Comparison of ENCODE assay signal across 7 mouse cellular contexts in genomic region chr3:94658740-94659095, GRCm38 (mm10). TPM values are rescaled to one million over a fixed set of nuclear protein-coding genes. Genes with fewer than 3 reads are reported as not detected.
DNase-seq lines count a peak whose midpoint lies in the region; ATAC-seq and TF ChIP-seq lines count a peak whose summit lies in the region.
"Not testable (repeated sequence)": the region's sequence is repeated elsewhere in the genome, so short reads cannot be mapped to it uniquely, and the experiment has no call there.

TSS of gene Tuft1 (minus strand) at chr3:94658872.

- 0% methylated on average over 22 of the region's 33 CpGs for WGBS in forebrain, embryonic 12.5 days
- 0% methylated on average over 22 of the region's 33 CpGs for WGBS in heart, embryonic 15.5 days
- WGBS in kidney, embryonic 15.5 days = 0% methylated on average over 22 of the region's 33 CpGs
- 0% methylated on average over 16 of the region's 33 CpGs for WGBS in limb, embryonic 14.5 days
- WGBS in midbrain, embryonic 12.5 days = 0% methylated on average over 20 of the region's 33 CpGs

- not testable (repeated sequence) for H3K9me3 ChIP-seq in forebrain, embryonic 12.5 days; heart, embryonic 15.5 days (replicated peaks); kidney, embryonic 15.5 days (replicated peaks); limb, embryonic 14.5 days (ENCODE audit: control insufficient read depth, low read length); midbrain, embryonic 12.5 days

- not testable (repeated sequence) for H3K36me3 ChIP-seq in forebrain, embryonic 12.5 days (replicated peaks); heart, embryonic 15.5 days; kidney, embryonic 15.5 days; limb, embryonic 14.5 days (ENCODE audit: control insufficient read depth, insufficient read depth, low read length); midbrain, embryonic 12.5 days

- not testable (repeated sequence) for TF ChIP-seq POLR2A in limb, embryonic 14.5 days (IDR thresholded peaks at IDR 0.05; ENCODE audit: borderline replicate concordance, extremely low read depth, insufficient read depth, insufficient read length)

- H3K9ac ChIP-seq in forebrain, embryonic 12.5 days; midbrain, embryonic 12.5 days (replicated peaks): not testable (repeated sequence)
- H3K9ac ChIP-seq in heart, embryonic 15.5 days = peak within 1 kb of the TSS; percentile 44; the same call in 1 of the 2 replicates
- peak within 1 kb of the TSS; percentile 44; the same call in 1 of the 2 replicates for H3K9ac ChIP-seq in kidney, embryonic 15.5 days
- H3K9ac ChIP-seq in limb, embryonic 14.5 days (ENCODE audit: low read depth, low read length, severe bottlenecking) = peak within 1 kb of the TSS; percentile 36

- not testable (repeated sequence) for H3K4me1 ChIP-seq in brown adipose tissue, adult 24 weeks (ENCODE audit: control insufficient read depth, insufficient read depth, insufficient read length, low read length); forebrain, embryonic 12.5 days; heart, embryonic 15.5 days (replicated peaks); limb, embryonic 14.5 days (ENCODE audit: control insufficient read depth, insufficient read depth, low read length); midbrain, embryonic 12.5 days
- peaks cover 12% of the 10 kb centered on the region for H3K4me1 ChIP-seq in kidney, embryonic 15.5 days

- peak within 1 kb of the TSS; percentile 48 for H3K4me3 ChIP-seq in brown adipose tissue, adult 24 weeks (ENCODE audit: insufficient read depth, low read depth, low read length)
- peak within 1 kb of the TSS; percentile 37 for H3K4me3 ChIP-seq in forebrain, embryonic 12.5 days (replicated peaks)
- peak within 1 kb of the TSS; percentile 51 for H3K4me3 ChIP-seq in heart, embryonic 15.5 days
- peak within 1 kb of the TSS; percentile 46 for H3K4me3 ChIP-seq in kidney, embryonic 15.5 days (replicated peaks)
- H3K4me3 ChIP-seq in limb, embryonic 14.5 days (replicated peaks; ENCODE audit: low read length) = peak within 1 kb of the TSS; percentile 39
- peak within 1 kb of the TSS; percentile 38 for H3K4me3 ChIP-seq in midbrain, embryonic 12.5 days

- H3K27ac ChIP-seq in brown adipose tissue, adult 24 weeks (replicated peaks; ENCODE audit: low read depth, low read length); forebrain, embryonic 12.5 days; heart, embryonic 15.5 days; limb, embryonic 14.5 days (replicated peaks; ENCODE audit: low read depth, low read length); midbrain, embryonic 12.5 days (replicated peaks): not testable (repeated sequence)
- peak within 1 kb of the TSS; percentile 69 for H3K27ac ChIP-seq in kidney, embryonic 15.5 days

- peak; percentile 94 for ATAC-seq in forebrain, embryonic 12.5 days (ENCODE audit: low FRiP score)
- peak; percentile 89 for ATAC-seq in heart, embryonic 15.5 days (replicated peaks; ENCODE audit: insufficient number of reproducible peaks, insufficient read depth, low FRiP score, low read depth)
- ATAC-seq in kidney, embryonic 15.5 days (replicated peaks; ENCODE audit: low FRiP score) = peak; percentile 96
- peak; percentile 90 for ATAC-seq in limb, embryonic 14.5 days (ENCODE audit: low FRiP score, low read depth)
- peak; percentile 90 for ATAC-seq in midbrain, embryonic 12.5 days (ENCODE audit: low FRiP score, low read depth)

- DNase-seq in limb, embryonic 14.5 days (ENCODE audit: low spot score) = not testable (repeated sequence)
- DNase-seq in spleen, adult 12 weeks (ENCODE audit: low spot score) = peak; percentile 91

- H3K4me2 ChIP-seq in forebrain, embryonic 12.5 days = peak within 1 kb of the TSS; percentile 59
- peak within 1 kb of the TSS; percentile 78 for H3K4me2 ChIP-seq in heart, embryonic 15.5 days
- peak within 1 kb of the TSS; percentile 78 for H3K4me2 ChIP-seq in kidney, embryonic 15.5 days
- peak within 1 kb of the TSS; percentile 67 for H3K4me2 ChIP-seq in limb, embryonic 14.5 days (replicated peaks; ENCODE audit: low read depth, low read length, severe bottlenecking)
- H3K4me2 ChIP-seq in midbrain, embryonic 12.5 days (replicated peaks) = peak within 1 kb of the TSS; percentile 55

- H3K27me3 ChIP-seq in forebrain, embryonic 12.5 days = peaks cover 16% of the 10 kb centered on the region
- not testable (repeated sequence) for H3K27me3 ChIP-seq in heart, embryonic 15.5 days; kidney, embryonic 15.5 days; limb, embryonic 14.5 days (ENCODE audit: control insufficient read depth, insufficient read depth, low read length)
- peaks cover 21% of the 10 kb centered on the region for H3K27me3 ChIP-seq in midbrain, embryonic 12.5 days

RNA-seq across cellular contexts. Expression of gene Tuft1, which starts in this region (rescaled TPM):
- 0.42 and 0.79 TPM in 2 replicates for polyA plus RNA-seq in brown adipose tissue, adult 24 weeks (2012; ENCODE audit: insufficient read depth, insufficient read length, missing spikeins)
- 3.2 TPM in 2 replicates for polyA plus RNA-seq in forebrain, embryonic 12.5 days (2016; fragmentation: Nextera tagmentation; extraction: Ambion mirVana)
- 5.3 and 7.2 TPM in 2 replicates for polyA plus RNA-seq in heart, embryonic 15.5 days (2015; fragmentation: Nextera tagmentation; extraction: Ambion mirVana)
- polyA plus RNA-seq in kidney, embryonic 15.5 days (2015; fragmentation: Nextera tagmentation; extraction: Ambion mirVana) = 6.7 and 7.1 TPM in 2 replicates
- 9.8 and 11.9 TPM in 2 replicates for polyA plus RNA-seq in limb, embryonic 14.5 days (2012; rRNA removed)
- 16.6 and 19.1 TPM in 2 replicates for polyA plus RNA-seq in limb, embryonic 14.5 days (2014; fragmentation: Nextera tagmentation; extraction: Ambion mirVana)
- polyA plus RNA-seq in midbrain, embryonic 12.5 days (2016; fragmentation: Nextera tagmentation; extraction: Ambion mirVana) = 3.2 and 4.1 TPM in 2 replicates
